Mouse (Mus musculus): ENCODE measurements around the gene Actc1. TPM values are rescaled to one million over a fixed set of nuclear protein-coding genes. Genes with fewer than 3 reads are reported as not detected.

Actc1 gene
- polyA plus RNA-seq, 1 experiment from 2014 or later, result 4.6 TPM

GRCm38 (mm10) chr2:114047960-114048611 lies 5.3 kb downstream of the Actc1 start:
- Histone ChIP-seq H3K27me3 (no peaks in the 10 kb centered on the region; the same call in 1 of the 2 replicates), H3K9me3 (no peaks in the 10 kb centered on the region), H3K4me1 (no peaks in the 10 kb centered on the region), H3K9ac (replicated peaks) (no peak overlapping the region), H3K36me3 (no peaks in the 10 kb centered on the region), H3K4me2 (replicated peaks) (no peak overlapping the region), H3K27ac (replicated peaks) (no peak overlapping the region), H3K4me3 (no peak overlapping the region)
- WGBS, result 88% methylated on average over 5 of the region's 5 CpGs
- no peak for ATAC-seq (ENCODE audit: low FRiP score, low read depth)

GRCm38 (mm10) chr2:114046151-114046664 lies 7.1 kb downstream of the Actc1 start:
- no peak overlapping the region for H3K4me3 ChIP-seq
- 93% methylated on average over 5 of the region's 5 CpGs for WGBS
- H3K4me2 ChIP-seq (replicated peaks), result no peak overlapping the region
- no peak overlapping the region for H3K27ac ChIP-seq (replicated peaks)
- H3K4me1 ChIP-seq, result no peaks in the 10 kb centered on the region
- H3K27me3 ChIP-seq, result no peaks in the 10 kb centered on the region; the same call in 1 of the 2 replicates
- no peak for ATAC-seq (ENCODE audit: low FRiP score, low read depth)
- no peaks in the 10 kb centered on the region for H3K36me3 ChIP-seq
- H3K9ac ChIP-seq (replicated peaks), result no peak overlapping the region
- no peaks in the 10 kb centered on the region for H3K9me3 ChIP-seq

GRCm38 (mm10) chr2:114037926-114038325 lies 15.4 kb downstream of the Actc1 start:
- no peaks in the 10 kb centered on the region for H3K36me3 ChIP-seq
- 80% methylated on average over 2 of the region's 2 CpGs for WGBS
- ATAC-seq (ENCODE audit: low FRiP score, low read depth), result no peak
- H3K27me3 ChIP-seq, result no peaks in the 10 kb centered on the region
- no peaks in the 10 kb centered on the region for H3K4me1 ChIP-seq
- H3K9me3 ChIP-seq, result no peaks in the 10 kb centered on the region
- no peak overlapping the region for H3K9ac ChIP-seq (replicated peaks)
- no peak overlapping the region for H3K27ac ChIP-seq (replicated peaks)
- no peak overlapping the region for H3K4me3 ChIP-seq
- H3K4me2 ChIP-seq (replicated peaks), result no peak overlapping the region

GRCm38 (mm10) chr2:114032259-114032658 lies 21.1 kb downstream of the Actc1 start:
- Histone ChIP-seq H3K9me3 (no peaks in the 10 kb centered on the region), H3K4me3 (no peak overlapping the region), H3K36me3 (no peaks in the 10 kb centered on the region), H3K4me2 (replicated peaks) (no peak overlapping the region), H3K27me3 (no peaks in the 10 kb centered on the region), H3K4me1 (no peaks in the 10 kb centered on the region), H3K9ac (replicated peaks) (no peak overlapping the region), H3K27ac (replicated peaks) (no peak overlapping the region)
- WGBS, result 65% methylated on average over 2 of the region's 2 CpGs
- no peak for ATAC-seq (ENCODE audit: low FRiP score, low read depth)

- ATAC-seq (ENCODE audit: low FRiP score, low read depth), result no peak
- H3K4me2 ChIP-seq (replicated peaks), result no peak overlapping the region
- H3K27ac ChIP-seq (replicated peaks), result no peak overlapping the region
- no peaks in the 10 kb centered on the region for H3K36me3 ChIP-seq
- H3K4me3 ChIP-seq, result no peak overlapping the region
- no peak overlapping the region for H3K9ac ChIP-seq (replicated peaks)
- H3K27me3 ChIP-seq, result no peaks in the 10 kb centered on the region
- H3K4me1 ChIP-seq, result peaks cover 5% of the 10 kb centered on the region; the same call in 1 of the 2 replicates
- H3K9me3 ChIP-seq, result no peaks in the 10 kb centered on the region
- 90% methylated on average over 6 of the region's 6 CpGs for WGBS
Measured at GRCm38 (mm10) chr2:114023383-114023782, 30.0 kb downstream of the Actc1 start.

GRCm38 (mm10) chr2:114020210-114020563 lies 33.2 kb downstream of the Actc1 start:
- no peak overlapping the region for H3K9ac ChIP-seq (replicated peaks)
- 0 out of 2 replicates have a peak, but pooled peaks have one; percentile 7 for ATAC-seq (ENCODE audit: low FRiP score, low read depth)
- no peak overlapping the region for H3K4me3 ChIP-seq
- no peak overlapping the region for H3K4me2 ChIP-seq (replicated peaks)
- no peaks in the 10 kb centered on the region for H3K27me3 ChIP-seq
- H3K9me3 ChIP-seq, result no peaks in the 10 kb centered on the region
- no peak overlapping the region for H3K27ac ChIP-seq (replicated peaks)
- H3K36me3 ChIP-seq, result no peaks in the 10 kb centered on the region
- H3K4me1 ChIP-seq, result peaks cover 8% of the 10 kb centered on the region; the same call in 1 of the 2 replicates

- Histone ChIP-seq H3K36me3 (no peaks in the 10 kb centered on the region), H3K9ac (replicated peaks) (no peak overlapping the region), H3K27me3 (peaks cover 3% of the 10 kb centered on the region), H3K4me2 (replicated peaks) (no peak overlapping the region), H3K9me3 (no peaks in the 10 kb centered on the region), H3K4me3 (no peak overlapping the region), H3K4me1 (peaks cover 8% of the 10 kb centered on the region; the same call in 1 of the 2 replicates), H3K27ac (replicated peaks) (no peak overlapping the region)
- WGBS, result 73% methylated on average over 11 of the region's 11 CpGs
- ATAC-seq (ENCODE audit: low FRiP score, low read depth), result 0 out of 2 replicates have a peak, but pooled peaks have one; percentile 47
Measured at GRCm38 (mm10) chr2:114019474-114020209, 33.7 kb downstream of the Actc1 start.

GRCm38 (mm10) chr2:114018136-114018535 lies 35.2 kb downstream of the Actc1 start:
- no peak for ATAC-seq (ENCODE audit: low FRiP score, low read depth)
- no peak overlapping the region for H3K4me2 ChIP-seq (replicated peaks)

GRCm38 (mm10) chr2:114014839-114015238 lies 38.5 kb downstream of the Actc1 start:
- Histone ChIP-seq H3K4me3 (no peak overlapping the region), H3K36me3 (no peaks in the 10 kb centered on the region), H3K9ac (replicated peaks) (no peak overlapping the region), H3K4me1 (peaks cover 23% of the 10 kb centered on the region), H3K27me3 (peaks cover 37% of the 10 kb centered on the region), H3K4me2 (replicated peaks) (no peak overlapping the region), H3K9me3 (no peaks in the 10 kb centered on the region), H3K27ac (replicated peaks) (no peak overlapping the region)
- WGBS, result 78% methylated on average over 6 of the region's 6 CpGs
- ATAC-seq (ENCODE audit: low FRiP score, low read depth), result no peak

More at GRCm38 (mm10) chr2:114018136-114018535, 35.2 kb downstream of the Actc1 start:
- H3K27ac ChIP-seq (replicated peaks), result 0 out of 2 replicates have a peak overlapping the region, but pooled peaks have one; percentile 20
- no peak overlapping the region for H3K4me3 ChIP-seq
- WGBS, result 24% methylated on average over 10 of the region's 10 CpGs
- no peaks in the 10 kb centered on the region for H3K9me3 ChIP-seq
- no peak overlapping the region for H3K9ac ChIP-seq (replicated peaks)
- H3K36me3 ChIP-seq, result no peaks in the 10 kb centered on the region
- peaks cover 18% of the 10 kb centered on the region for H3K27me3 ChIP-seq
- peaks cover 17% of the 10 kb centered on the region for H3K4me1 ChIP-seq

GRCm38 (mm10) chr2:114013846-114014245 lies 39.5 kb downstream of the Actc1 start:
- ATAC-seq (ENCODE audit: low FRiP score, low read depth), result peak; percentile 23
- peak overlapping the region; percentile 70 for H3K9ac ChIP-seq (replicated peaks)
- H3K27ac ChIP-seq (replicated peaks), result peak overlapping the region; percentile 56; the same call in 1 of the 2 replicates
- H3K36me3 ChIP-seq, result no peaks in the 10 kb centered on the region
- peak overlapping the region; percentile 64 for H3K4me3 ChIP-seq
- peaks cover 37% of the 10 kb centered on the region for H3K27me3 ChIP-seq
- WGBS, result 1% methylated on average over 13 of the region's 13 CpGs
- H3K9me3 ChIP-seq, result no peaks in the 10 kb centered on the region
- peak overlapping the region; percentile 96 for H3K4me2 ChIP-seq (replicated peaks)
- peaks cover 22% of the 10 kb centered on the region for H3K4me1 ChIP-seq

- 0% methylated on average over 48 of the region's 60 CpGs for WGBS
- H3K27ac ChIP-seq (replicated peaks), result peak within 1 kb of the TSS; percentile 56
- ATAC-seq (ENCODE audit: low FRiP score, low read depth), result peak; percentile 84
- peak within 1 kb of the TSS; percentile 64 for H3K4me3 ChIP-seq
- no peaks in the 10 kb centered on the region for H3K9me3 ChIP-seq
- H3K9ac ChIP-seq (replicated peaks), result peak within 1 kb of the TSS; percentile 70
- H3K36me3 ChIP-seq, result no peaks in the 10 kb centered on the region
- peaks cover 17% of the 10 kb centered on the region for H3K4me1 ChIP-seq
- H3K27me3 ChIP-seq, result peaks cover 37% of the 10 kb centered on the region
- peak within 1 kb of the TSS; percentile 96 for H3K4me2 ChIP-seq (replicated peaks)
Measured at GRCm38 (mm10) chr2:114013295-114013771, 40.0 kb downstream of the Actc1 start, which contains the start of gene Gjd2. Gene Gjd2, minus strand, starts transcription at chr2:114013619.

GRCm38 (mm10) chr2:114012749-114013211 lies 40.6 kb downstream of the Actc1 start:
- peak overlapping the region; percentile 96 for H3K4me2 ChIP-seq (replicated peaks)
- H3K9ac ChIP-seq (replicated peaks), result peak overlapping the region; percentile 70
- no peaks in the 10 kb centered on the region for H3K9me3 ChIP-seq
- H3K27ac ChIP-seq (replicated peaks), result peak overlapping the region; percentile 56; the same call in 1 of the 2 replicates
- peaks cover 15% of the 10 kb centered on the region; the same call in 1 of the 2 replicates for H3K4me1 ChIP-seq
- H3K4me3 ChIP-seq, result peak overlapping the region; percentile 64
- H3K27me3 ChIP-seq, result peaks cover 37% of the 10 kb centered on the region
- peak; percentile 78 for ATAC-seq (ENCODE audit: low FRiP score, low read depth)
- no peaks in the 10 kb centered on the region for H3K36me3 ChIP-seq
- WGBS, result 2% methylated on average over 18 of the region's 19 CpGs

All from midbrain, embryonic 12.5 days (tissue).